Mouse (Mus musculus): ENCODE results near the gene Brpf3.

- TF ChIP-seq CTCF (IDR thresholded peaks at IDR 0.05; ENCODE audit: extremely low read depth, insufficient read length, insufficient replicate concordance, low read depth, low read length): no peak
- TF ChIP-seq POLR2A (IDR thresholded peaks at IDR 0.05; ENCODE audit: low read depth, low read length): no peak
These were observed 14.6 kb downstream of the Brpf3 start for GRCm38 (mm10) chr17:28815384-28816004.

Data from small intestine, adult 2 months (tissue).